Mouse (Mus musculus): ENCODE measurements around the gene Pla2g4d.
"Not testable (repeated sequence)": the region's sequence is repeated elsewhere in the genome, so short reads cannot be mapped to it uniquely, and the experiment has no call there.

Gene Pla2g4d

GRCm38 (mm10) chr2:120261346-120261745, 27.7 kb downstream of the Pla2g4d start:
- no peak for DNase-seq (ENCODE audit: low spot score)

DNA sequence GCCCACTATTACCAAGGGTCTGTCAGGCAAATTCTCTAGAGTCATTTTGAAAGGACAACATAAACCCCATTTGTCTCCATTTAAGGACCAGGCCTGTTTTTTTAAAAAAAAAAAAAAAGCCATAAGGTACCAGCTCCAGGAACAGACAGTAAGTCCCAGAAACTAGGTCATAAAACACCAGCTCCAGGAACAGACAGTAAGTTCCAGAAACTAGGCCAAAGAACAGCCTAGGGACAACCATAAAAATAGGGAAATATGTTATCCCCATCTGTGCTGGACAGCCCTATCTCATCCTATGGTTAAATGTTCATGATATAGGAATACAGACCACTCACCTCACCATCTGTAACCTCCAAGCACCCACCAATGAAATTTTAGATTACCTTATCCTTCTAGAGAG, 32.7 kb downstream of the Pla2g4d start:
- DNase-seq (ENCODE audit: low spot score): no peak

DNA sequence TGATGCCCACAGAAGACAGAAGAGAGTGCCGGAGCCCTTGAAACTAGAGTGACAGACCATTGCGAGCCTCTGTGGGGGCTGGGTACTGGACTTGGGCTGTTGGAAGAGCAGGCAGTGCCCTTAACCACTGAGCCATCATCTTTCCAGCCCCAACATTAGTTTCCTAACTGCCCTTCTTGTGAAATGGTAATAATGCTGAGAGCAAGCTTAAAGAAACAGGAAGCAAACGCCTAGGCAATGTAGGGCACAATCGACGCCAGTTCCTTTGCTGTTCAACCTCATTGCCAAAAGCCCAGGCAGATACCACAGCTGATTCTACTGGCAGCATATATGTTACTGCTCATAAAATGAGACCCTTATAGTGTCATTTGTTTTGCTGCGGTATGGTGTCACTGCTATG, 36.4 kb downstream of the Pla2g4d start:
- no peak for DNase-seq (ENCODE audit: low spot score)

DNA sequence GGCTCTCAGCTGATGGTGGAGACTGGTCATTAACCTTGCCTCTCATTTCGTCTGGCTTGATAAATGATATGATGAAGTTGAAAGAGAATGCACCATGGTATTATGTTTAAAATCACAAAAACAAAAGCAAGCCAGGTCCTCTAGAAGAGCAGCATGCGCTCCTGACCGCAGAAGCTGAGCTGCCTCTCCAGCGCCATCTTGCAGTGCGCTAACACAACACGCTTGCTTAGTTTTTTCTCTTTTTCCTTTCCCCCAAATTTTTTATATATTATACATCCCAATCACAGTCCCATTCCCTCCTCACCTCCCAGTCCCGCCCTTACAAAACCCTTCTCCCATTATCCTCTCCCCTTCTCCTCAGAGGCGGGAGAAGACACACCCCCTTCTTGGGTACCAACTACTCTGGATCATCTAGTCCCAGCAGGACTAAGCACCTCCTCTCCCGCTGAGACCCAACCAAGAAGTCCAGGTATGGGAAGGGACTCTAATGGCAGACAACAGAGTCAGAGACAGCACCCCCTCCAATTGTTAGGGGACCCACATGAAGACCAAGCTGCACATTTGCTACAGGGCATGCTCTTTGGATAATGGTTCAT, 43.5 kb downstream of the Pla2g4d start:
- DNase-seq (ENCODE audit: low spot score): no peak

GRCm38 (mm10) chr2:120244679-120245420, 44.1 kb downstream of the Pla2g4d start, which contains the start of gene Pla2g4e:
Gene Pla2g4e, minus strand, starts transcription at chr2:120245335.
- no peak for DNase-seq (ENCODE audit: low spot score)

DNA sequence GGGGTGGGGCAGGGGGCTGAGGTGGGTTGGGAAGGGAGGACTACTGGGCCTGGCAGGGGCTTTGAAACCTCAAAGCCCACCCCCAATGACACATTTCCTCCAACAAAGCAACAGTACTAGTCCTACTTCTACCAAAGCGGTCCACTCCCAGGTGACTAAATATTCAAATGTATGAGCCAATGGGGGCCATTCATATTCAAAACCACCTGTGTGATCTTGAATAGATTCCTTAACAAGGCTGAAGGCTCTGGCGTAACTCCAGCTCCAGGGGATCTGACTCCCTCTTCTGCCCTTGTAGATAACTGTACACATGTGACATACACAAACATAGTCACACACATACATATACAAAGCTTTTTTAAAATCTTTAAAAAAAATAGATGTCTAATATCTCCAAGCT, 45.0 kb downstream of the Pla2g4d start:
- DNase-seq (ENCODE audit: low spot score): no peak

- DNase-seq (ENCODE audit: low spot score): no peak
Measured at GRCm38 (mm10) chr2:120242791-120243467, 46.1 kb downstream of the Pla2g4d start.

DNA sequence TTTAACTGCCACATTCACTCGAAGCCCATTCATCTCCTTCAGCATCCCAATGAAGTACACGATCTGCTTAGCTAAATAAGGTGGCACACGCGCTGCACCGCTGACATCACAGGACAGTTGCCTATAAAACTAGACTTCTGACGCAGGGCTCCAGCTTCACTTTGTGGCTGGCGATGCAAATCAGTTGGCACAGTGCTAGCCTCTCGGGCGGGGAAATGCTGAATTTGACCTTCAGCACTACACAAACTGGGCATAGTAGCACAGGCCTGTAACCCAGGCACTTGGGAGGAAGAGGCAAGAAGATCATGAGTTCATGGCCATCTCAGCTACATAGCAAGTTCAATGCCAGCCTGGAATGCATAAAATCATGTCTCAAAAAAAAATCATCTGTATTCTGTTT, 50.3 kb downstream of the Pla2g4d start:
- DNase-seq (ENCODE audit: low spot score): not testable (repeated sequence)

DNA sequence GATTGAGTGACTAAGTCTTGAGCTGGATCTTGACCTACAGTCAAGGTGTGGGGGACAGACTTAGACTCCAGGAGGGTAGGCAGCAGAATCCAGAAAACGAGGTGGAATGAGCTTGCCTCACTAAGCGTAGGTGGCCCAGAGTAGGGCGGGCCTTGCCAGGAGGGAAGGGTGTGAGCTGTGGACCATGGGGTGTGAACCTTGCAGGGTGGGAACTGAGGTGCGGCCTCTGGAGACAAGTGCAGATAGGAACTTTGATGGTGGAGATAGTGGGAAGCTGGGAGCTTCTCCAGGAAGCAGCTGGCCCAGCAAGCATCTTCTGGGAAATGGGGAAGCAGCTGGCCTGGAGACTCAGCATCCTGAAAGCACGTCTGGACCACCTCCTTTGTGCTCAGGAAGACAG, 51.2 kb downstream of the Pla2g4d start:
- no peak for DNase-seq (ENCODE audit: low spot score)

DNA sequence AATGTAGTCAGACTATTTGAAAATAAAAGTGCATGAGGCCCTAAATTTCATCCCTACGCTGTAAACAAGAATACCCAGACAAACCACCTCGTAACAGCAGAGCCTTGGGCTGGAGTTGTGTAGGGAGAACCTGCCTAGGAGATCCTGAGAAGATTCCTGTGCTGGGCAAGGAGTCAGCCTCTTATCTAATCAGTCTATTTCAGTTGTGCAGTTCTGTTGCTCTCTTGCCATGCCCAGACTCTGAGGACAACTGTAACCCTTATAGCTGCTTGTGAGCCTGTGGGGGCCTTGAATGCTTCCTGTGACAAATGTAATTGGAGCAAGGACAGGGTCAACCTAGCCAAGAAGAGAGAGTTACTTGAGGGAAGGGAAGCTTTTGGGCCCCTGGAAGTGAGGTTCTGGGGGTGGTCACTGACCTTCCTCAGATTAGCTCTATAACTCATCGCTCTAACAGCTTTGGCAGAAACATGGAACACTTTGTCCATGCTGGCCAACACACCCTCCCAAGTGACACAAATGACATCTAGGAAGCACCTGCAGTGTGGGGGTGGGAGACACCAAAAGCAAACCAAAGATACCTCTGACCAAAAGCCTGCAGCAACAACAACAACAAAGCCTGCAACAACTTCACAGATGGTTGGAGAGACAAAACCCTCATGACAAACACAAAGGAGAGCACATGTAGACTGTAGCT, 52.9 kb downstream of the Pla2g4d start:
- DNase-seq (ENCODE audit: low spot score): no peak

GRCm38 (mm10) chr2:120235381-120235780, 53.6 kb downstream of the Pla2g4d start:
- DNase-seq (ENCODE audit: low spot score): no peak

DNA sequence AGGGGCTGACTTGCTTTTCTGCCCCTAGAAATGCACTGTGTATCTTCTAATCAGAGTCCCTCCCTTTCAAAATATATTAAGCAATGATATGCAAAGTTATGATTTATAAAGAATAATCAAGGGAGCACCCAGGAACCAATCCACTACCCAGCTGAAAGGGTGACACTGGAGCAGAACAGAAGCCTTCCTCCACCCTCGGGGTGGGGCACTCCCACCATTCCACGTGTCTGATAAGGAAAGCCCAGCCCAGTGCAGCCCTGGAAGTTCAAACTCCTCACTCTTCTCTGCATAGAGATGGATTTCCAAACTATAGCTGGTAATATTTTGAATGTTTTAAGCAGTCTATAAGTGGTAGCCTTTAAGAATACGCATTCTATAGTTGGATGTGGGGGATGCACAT, 57.4 kb downstream of the Pla2g4d start:
- no peak for DNase-seq (ENCODE audit: low spot score)
